14 mouse cellular contexts compared by ENCODE assay signal in genomic region chr12:79501877-79502276, GRCm38 (mm10).
DNase-seq lines count a peak whose midpoint lies in the region; ATAC-seq and TF ChIP-seq lines count a peak whose summit lies in the region.
"Had no signal": no experiment of that assay in that cellular context is flagged by ENCODE, and none has a peak within 500 bp of the region (broad histone marks: within the 10 kb centered on the region; RNA-seq: fewer than 3 reads in every experiment).

No protein-coding gene starts in this region.

- no peak overlapping the region for H3K4me2 ChIP-seq in lung, embryonic 14.5 days
- no peak overlapping the region for H3K4me2 ChIP-seq in limb, embryonic 15.5 days
- H3K4me2 ChIP-seq in stomach, embryonic 15.5 days, result no peak overlapping the region
- H3K4me2 ChIP-seq: embryonic facial prominence, embryonic 13.5 days; hindbrain, embryonic 12.5 days had no signal

- 65% methylated on average over 3 of the region's 3 CpGs for WGBS in lung, embryonic 14.5 days
- WGBS in lung, adult 2 months, result 68% methylated on average over 3 of the region's 3 CpGs
- WGBS in limb, embryonic 15.5 days, result 73% methylated on average over 3 of the region's 3 CpGs
- 49% methylated on average over 3 of the region's 3 CpGs for WGBS in stomach, embryonic 15.5 days

- H3K9me3 ChIP-seq in lung, embryonic 14.5 days (ENCODE audit: low read depth, low read length), result no peaks in the 10 kb centered on the region
- H3K9me3 ChIP-seq in limb, embryonic 15.5 days, result no peaks in the 10 kb centered on the region
- H3K9me3 ChIP-seq in stomach, embryonic 15.5 days, result no peaks in the 10 kb centered on the region
- H3K9me3 ChIP-seq: hindbrain, embryonic 12.5 days; megakaryocyte, embryonic 14.5 days had no signal

- no peak for TF ChIP-seq CTCF in lung, embryonic 14.5 days (IDR thresholded peaks at IDR 0.05; ENCODE audit: low read depth)
- no peak for TF ChIP-seq CTCF in lung, adult 2 months (IDR thresholded peaks at IDR 0.05; ENCODE audit: insufficient read depth, low read length)

- H3K9ac ChIP-seq in lung, embryonic 14.5 days, result no peak overlapping the region
- H3K9ac ChIP-seq in limb, embryonic 15.5 days, result no peak overlapping the region
- H3K9ac ChIP-seq in stomach, embryonic 15.5 days, result no peak overlapping the region
- H3K9ac ChIP-seq: embryonic facial prominence, embryonic 13.5 days; hindbrain, embryonic 12.5 days had no signal

- no peak overlapping the region for H3K4me3 ChIP-seq in lung, embryonic 14.5 days (ENCODE audit: low read depth, low read length)
- no peak overlapping the region for H3K4me3 ChIP-seq in lung, adult 2 months (replicated peaks; ENCODE audit: extremely low read depth, low read depth, low read length)
- H3K4me3 ChIP-seq in limb, embryonic 15.5 days, result no peak overlapping the region
- H3K4me3 ChIP-seq in stomach, embryonic 15.5 days (replicated peaks), result no peak overlapping the region
- H3K4me3 ChIP-seq: embryonic facial prominence, embryonic 13.5 days; hindbrain, embryonic 12.5 days; megakaryocyte, embryonic 14.5 days had no signal

- no peaks in the 10 kb centered on the region for H3K27me3 ChIP-seq in lung, embryonic 14.5 days (ENCODE audit: insufficient read depth, low read length)
- no peaks in the 10 kb centered on the region for H3K27me3 ChIP-seq in limb, embryonic 15.5 days
- H3K27me3 ChIP-seq in stomach, embryonic 15.5 days (replicated peaks), result no peaks in the 10 kb centered on the region
- H3K27me3 ChIP-seq: embryonic facial prominence, embryonic 13.5 days; hindbrain, embryonic 12.5 days; megakaryocyte, embryonic 14.5 days had no signal

- H3K4me1 ChIP-seq in lung, embryonic 14.5 days (ENCODE audit: insufficient read depth), result peaks cover 15% of the 10 kb centered on the region
- no peaks in the 10 kb centered on the region; the same call in 1 of the 2 replicates for H3K4me1 ChIP-seq in lung, adult 2 months (ENCODE audit: control insufficient read depth, insufficient read depth, low read length)
- H3K4me1 ChIP-seq in limb, embryonic 15.5 days, result peaks cover 13% of the 10 kb centered on the region
- H3K4me1 ChIP-seq in stomach, embryonic 15.5 days, result peaks cover 24% of the 10 kb centered on the region

- no peak for TF ChIP-seq POLR2A in lung, adult 2 months (IDR thresholded peaks at IDR 0.05; ENCODE audit: borderline replicate concordance, extremely low read depth, low read depth, low read length)

- no peaks in the 10 kb centered on the region for H3K36me3 ChIP-seq in lung, embryonic 14.5 days (ENCODE audit: insufficient read depth)
- no peaks in the 10 kb centered on the region for H3K36me3 ChIP-seq in limb, embryonic 15.5 days
- H3K36me3 ChIP-seq in stomach, embryonic 15.5 days, result no peaks in the 10 kb centered on the region
- H3K36me3 ChIP-seq: embryonic facial prominence, embryonic 13.5 days; hindbrain, embryonic 12.5 days had no signal

- ATAC-seq in lung, embryonic 14.5 days (ENCODE audit: insufficient read depth), result no peak
- ATAC-seq in limb, embryonic 15.5 days (ENCODE audit: insufficient number of reproducible peaks, low FRiP score, low TSS enrichment, low read depth), result no peak
- ATAC-seq in stomach, embryonic 15.5 days (ENCODE audit: insufficient read depth, low FRiP score, low read depth), result no peak

- DNase-seq in lung, embryonic 14.5 days, result no peak
- DNase-seq in lung, adult 2 months, result no peak
- DNase-seq in NIH3T3 (ENCODE audit: low read depth), result peak; percentile 64
- DNase-seq in urinary bladder, adult 2 months (ENCODE audit: low spot score), result no peak
- no peak for DNase-seq in layer of hippocampus, postnatal 25 days (ENCODE audit: extremely low spot score in 1 of 2, low spot score in 1 of 2)
- DNase-seq in gastrocnemius, postnatal 25 days, result no peak
- DNase-seq: adrenal gland, postnatal 10 days; cerebellum, adult 8-10 months; kidney, postnatal 25 days had no signal

- H3K27ac ChIP-seq in lung, embryonic 14.5 days (ENCODE audit: low read depth), result peak overlapping the region; percentile 62
- H3K27ac ChIP-seq in limb, embryonic 15.5 days, result peak overlapping the region; percentile 30; the same call in 1 of the 2 replicates
- peak overlapping the region; percentile 78 for H3K27ac ChIP-seq in stomach, embryonic 15.5 days
- H3K27ac ChIP-seq: embryonic facial prominence, embryonic 13.5 days; hindbrain, embryonic 12.5 days had no signal
